In genomic region chr17:56997029-56997667, GRCm38 (mm10) we compare ENCODE assay signal across 8 mouse cellular contexts. TPM values are rescaled to one million over a fixed set of nuclear protein-coding genes. Genes with fewer than 3 reads are reported as not detected.
DNase-seq lines count a peak whose midpoint lies in the region; ATAC-seq and TF ChIP-seq lines count a peak whose summit lies in the region.

Gene Alkbh7 (plus strand): TSS chr17:56997339.

- intact Hi-C loops in gastrocnemius, adult 2 months (cut with DNase I), result loop anchor here (1.0 to 10.0 kb wide), 3 partner anchors 14 to 248 kb away; partner anchors contain the start of genes Gm17949, Gpr108, Gtf2f1 and Trip10
- intact Hi-C loops in left cerebral cortex, adult 2 months (cut with DNase I), result loop anchor here (5.0 to 10.0 kb wide), 3 partner anchors 170 to 338 kb away; partner anchors contain the start of genes Gpr108 and Trip10

- peak; percentile 100 for DNase-seq in ZHBTc4 (ENCODE audit: low read depth, low spot score)
- DNase-seq in gastrocnemius, adult 2 months, result peak; percentile 98
- DNase-seq in hindbrain, postnatal 0 days (ENCODE audit: low spot score), result peak; percentile 96
- peak; percentile 88 to 92 for DNase-seq in left cerebral cortex, adult 2 months (ENCODE audit: extremely low spot score in 1 of 2, low spot score in 2 of 2)
- peak; percentile 94 to 96 for DNase-seq in right cerebral cortex, adult 2 months (ENCODE audit: low spot score in 2 of 2)
- peak; percentile 95 for DNase-seq in urinary bladder, postnatal 14 days (ENCODE audit: low spot score)

- peak; percentile 98 for ATAC-seq in common myeloid progenitor, adult 5-6 weeks (replicated peaks; ENCODE audit: low read depth, poor library complexity, severe bottlenecking)
- ATAC-seq in hindbrain, postnatal 0 days, result peak; percentile 98
- peak; percentile 98 for ATAC-seq in megakaryocyte, adult 5-6 weeks (ENCODE audit: poor library complexity, severe bottlenecking)

- peak within 1 kb of the TSS; percentile 71 for H3K9ac ChIP-seq in hindbrain, postnatal 0 days (replicated peaks; ENCODE audit: low read length)

- 0 out of 2 replicates have a peak, but pooled peaks cover 3% of the 10 kb centered on the region for H3K4me1 ChIP-seq in hindbrain, postnatal 0 days (ENCODE audit: insufficient read depth, low read length)

- WGBS in hindbrain, postnatal 0 days, result under 1% methylated on average over 37 of the region's 38 CpGs

- peak within 1 kb of the TSS; percentile 90 for H3K4me3 ChIP-seq in gastrocnemius, adult 2 months
- H3K4me3 ChIP-seq in hindbrain, postnatal 0 days (ENCODE audit: low read length), result peak within 1 kb of the TSS; percentile 85
- peak within 1 kb of the TSS; percentile 85 for H3K4me3 ChIP-seq in left cerebral cortex, adult 2 months

- H3K9me3 ChIP-seq in hindbrain, postnatal 0 days (ENCODE audit: low read length), result no peaks in the 10 kb centered on the region

- peak within 1 kb of the TSS; percentile 73 for H3K4me2 ChIP-seq in hindbrain, postnatal 0 days (ENCODE audit: low read depth, low read length)

- TF ChIP-seq CTCF in gastrocnemius, adult 2 months (IDR thresholded peaks at IDR 0.05), result peak; percentile 83
- TF ChIP-seq CTCF in hindbrain, postnatal 0 days (IDR thresholded peaks at IDR 0.05; ENCODE audit: low read depth), result peak; percentile 84
- peak; percentile 64 for TF ChIP-seq CTCF in left cerebral cortex, adult 2 months (IDR thresholded peaks at IDR 0.05)

- peaks cover 45% of the 10 kb centered on the region for H3K36me3 ChIP-seq in hindbrain, postnatal 0 days (ENCODE audit: insufficient read depth, low read length)

- H3K27ac ChIP-seq in gastrocnemius, adult 2 months, result peak within 1 kb of the TSS; percentile 84
- peak within 1 kb of the TSS; percentile 86 for H3K27ac ChIP-seq in hindbrain, postnatal 0 days
- peak within 1 kb of the TSS; percentile 89 for H3K27ac ChIP-seq in left cerebral cortex, adult 2 months

- H3K27me3 ChIP-seq in hindbrain, postnatal 0 days (ENCODE audit: insufficient read depth, low read length), result no peaks in the 10 kb centered on the region

RNA-seq across cellular contexts. Expression of gene Alkbh7, which starts in this region (rescaled TPM):
- total RNA-seq in common myeloid progenitor, adult 5-6 weeks (2017), result 16.0 and 30.3 TPM in 2 replicates
- 10 to 100 TPM; 21.8 to 30.4 TPM for total RNA-seq in gastrocnemius, adult 2 months (2021)
- total RNA-seq in hindbrain, postnatal 0 days (2014; rRNA removed), result 58.0 and 70.3 TPM in 2 replicates
- polyA plus RNA-seq in hindbrain, postnatal 0 days (2015; fragmentation: Nextera tagmentation; extraction: Ambion mirVana), result 66.0 and 70.2 TPM in 2 replicates
- 10 to 100 TPM; 22.8 to 26.9 TPM for total RNA-seq in left cerebral cortex, adult 2 months (2021)
- 13.0 and 14.0 TPM in 2 replicates for total RNA-seq in megakaryocyte, adult 5-6 weeks (2015)
- total RNA-seq in megakaryocyte, adult 5-6 weeks (2017), result 7.6 and 12.8 TPM in 2 replicates

Comparison
In these comparisons a context has a peak if more than half of its experiments do, and no peak if none do; other contexts are left out.
1. Peak in every context shown above with its lines: DNase-seq, ATAC-seq, H3K4me3 ChIP-seq and H3K27ac ChIP-seq.